Mouse (Mus musculus) embryonic facial prominence, embryonic 10.5 days (tissue): ENCODE results near the gene Ttc25. TPM values are rescaled to one million over a fixed set of nuclear protein-coding genes. Genes with fewer than 3 reads are reported as not detected.

Experiments
- DNase-seq: peaks from one replicate; pipeline ENCODE4 v3.0.0-alpha.2; 2017; ENCODE audit warnings: low spot score
- H3K27ac ChIP-seq: fragments of 300-500 bp; sonication (generic); replicated peaks from 2 replicates; pipeline ENCODE4 v1.5.1; 2016; ENCODE audit warnings: mild to moderate bottlenecking
- H3K27me3 ChIP-seq: fragments of 300-500 bp; sonication (generic); replicated peaks from 2 replicates; pipeline ENCODE4 v1.6.1; 2016; ENCODE audit warnings: low read depth, mild to moderate bottlenecking; ENCODE audit not compliant: poor library complexity, severe bottlenecking
- H3K36me3 ChIP-seq: fragments of 300-500 bp; sonication (generic); replicated peaks from 2 replicates; pipeline ENCODE4 v1.6.1; 2016; ENCODE audit warnings: mild to moderate bottlenecking, moderate library complexity
- H3K4me1 ChIP-seq: fragments of 300-500 bp; sonication (generic); 2 replicates; pipeline ENCODE4 v1.6.1; 2016
- H3K4me3 ChIP-seq: fragments of 300-500 bp; sonication (generic); 2 replicates; pipeline ENCODE4 v1.5.1; 2016; ENCODE audit warnings: mild to moderate bottlenecking, moderate library complexity
- H3K9me3 ChIP-seq: fragments of 300-500 bp; sonication (generic); 2 replicates; pipeline ENCODE4 v1.6.1; 2016; ENCODE audit warnings: mild to moderate bottlenecking
- WGBS: fragments of 180-500 bp; shearing (Covaris S2); methylation state at CpG from one replicate; pipeline ENCODE4 v1.1.7; 2016; 5-methylcytosine and 5-hydroxymethylcytosine counted together
- polyA plus RNA-seq: library from polyadenylated mRNA; unstranded; fragments of >200 nt; fragmentation: Nextera tagmentation; extraction: Ambion mirVana; gene quantifications from 2 replicates; pipeline ENCODE4 v1.2.1, GENCODE M21; 2016

Gene Ttc25
- polyA plus RNA-seq = 1.4 and 1.7 TPM in 2 replicates

DNA sequence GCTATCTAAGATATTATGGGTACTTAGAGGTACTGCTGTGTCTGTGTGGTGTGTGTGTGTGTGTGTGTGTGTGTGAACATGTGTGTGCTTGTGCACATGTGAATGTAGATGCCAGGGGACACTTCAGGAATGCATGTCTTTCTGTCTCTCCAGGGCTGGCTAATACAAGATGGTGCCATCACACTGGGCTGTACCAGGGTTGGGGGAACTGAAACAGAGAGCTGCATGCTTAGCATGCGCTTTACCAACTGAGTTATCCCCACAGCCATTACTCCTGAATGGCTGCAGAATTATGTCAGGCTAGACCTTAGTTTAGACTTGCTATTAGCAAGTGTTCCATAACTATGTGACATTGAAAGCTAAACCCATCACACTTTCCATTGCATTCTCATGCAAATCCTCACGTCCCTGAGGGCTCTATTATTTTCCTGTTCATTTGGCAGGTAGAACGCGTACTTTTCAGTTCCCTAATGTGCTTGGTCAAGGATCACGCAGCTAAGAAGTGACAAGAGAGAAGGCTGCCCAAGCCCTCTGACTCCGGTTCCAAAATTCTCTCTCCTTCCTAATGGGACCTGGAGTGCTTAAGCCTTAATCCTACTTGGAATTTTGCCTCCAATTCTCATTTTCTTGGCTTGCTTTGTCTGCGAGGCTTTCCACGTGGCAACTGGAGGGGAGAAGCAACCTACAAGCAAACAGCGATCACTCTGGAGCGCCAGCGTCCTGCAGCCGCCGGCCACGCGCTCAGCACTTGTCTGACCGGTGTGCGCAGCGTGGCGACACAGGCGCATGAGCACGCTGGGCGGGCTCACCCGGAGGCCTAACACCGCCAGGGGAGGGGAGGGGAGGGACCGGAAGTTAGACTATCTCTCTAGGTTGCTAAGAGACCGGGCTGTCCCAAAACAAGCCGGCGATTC is at the start of gene Ttc25:
Gene Ttc25, plus strand, starts transcription at position 776 of the 914 bp plus-strand sequence.
- peaks cover 18% of the 10 kb centered on the region for H3K4me1 ChIP-seq
- no peaks in the 10 kb centered on the region for H3K9me3 ChIP-seq
- no peaks in the 10 kb centered on the region for H3K36me3 ChIP-seq
- H3K27me3 ChIP-seq = no peaks in the 10 kb centered on the region
- DNase-seq = peak; percentile 95
- H3K4me3 ChIP-seq = peak within 1 kb of the TSS; percentile 58
- peak within 1 kb of the TSS; percentile 86 for H3K27ac ChIP-seq
- 4% methylated on average over 28 of the region's 28 CpGs for WGBS

DNA sequence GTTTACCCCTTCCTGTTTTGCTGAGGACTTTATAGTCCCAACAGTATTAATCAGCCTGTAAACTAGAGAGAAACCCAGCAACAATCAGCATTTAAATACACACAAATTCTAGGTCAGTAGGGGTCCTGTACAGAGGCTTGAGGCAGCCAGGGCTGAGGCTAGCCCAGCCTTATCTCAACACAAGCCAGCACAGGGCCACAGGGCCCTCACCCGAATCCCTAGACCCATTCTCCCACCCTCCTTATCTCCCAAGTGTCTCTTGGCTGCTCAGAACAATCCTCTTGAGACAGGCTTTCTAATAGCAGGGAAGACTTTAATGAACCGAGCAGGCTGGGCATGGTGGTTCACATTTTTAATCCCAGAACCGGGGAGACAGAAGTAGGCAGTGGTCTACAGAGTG is 45.2 kb upstream of the Ttc25 start:
- H3K4me3 ChIP-seq = no peak overlapping the region
- WGBS = 87% methylated on average over 3 of the region's 3 CpGs
- H3K9me3 ChIP-seq = no peaks in the 10 kb centered on the region
- H3K27ac ChIP-seq = no peak overlapping the region
- H3K36me3 ChIP-seq = peaks cover 100% of the 10 kb centered on the region
- no peaks in the 10 kb centered on the region for H3K27me3 ChIP-seq
- DNase-seq = no peak
- H3K4me1 ChIP-seq = peaks cover 4% of the 10 kb centered on the region; the same call in 1 of the 2 replicates

DNA sequence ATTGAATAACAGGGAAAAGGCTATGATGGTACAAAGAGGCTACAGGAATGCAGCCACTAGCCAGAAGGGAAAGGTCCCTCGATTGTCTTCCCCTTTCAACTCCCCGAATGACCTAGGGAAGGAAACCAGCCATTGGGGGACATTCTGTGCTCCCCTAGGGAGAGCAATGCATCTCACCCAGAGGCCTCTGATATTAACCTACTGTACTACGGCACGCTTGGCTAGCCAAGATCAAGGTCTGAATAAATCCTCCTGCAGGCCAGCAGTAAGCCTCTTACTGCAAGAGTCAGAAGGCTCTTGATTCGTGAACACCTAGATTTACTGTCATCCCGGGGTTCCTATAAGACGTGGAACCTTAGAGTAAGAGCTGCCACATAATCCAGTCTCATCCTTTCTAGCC is 44.8 kb upstream of the Ttc25 start:
- H3K27me3 ChIP-seq = no peaks in the 10 kb centered on the region
- H3K36me3 ChIP-seq = peaks cover 100% of the 10 kb centered on the region
- no peak for DNase-seq
- H3K9me3 ChIP-seq = no peaks in the 10 kb centered on the region
- 86% methylated on average over 7 of the region's 7 CpGs for WGBS
- peaks cover 4% of the 10 kb centered on the region; the same call in 1 of the 2 replicates for H3K4me1 ChIP-seq
- H3K4me3 ChIP-seq = no peak overlapping the region
- H3K27ac ChIP-seq = no peak overlapping the region

DNA sequence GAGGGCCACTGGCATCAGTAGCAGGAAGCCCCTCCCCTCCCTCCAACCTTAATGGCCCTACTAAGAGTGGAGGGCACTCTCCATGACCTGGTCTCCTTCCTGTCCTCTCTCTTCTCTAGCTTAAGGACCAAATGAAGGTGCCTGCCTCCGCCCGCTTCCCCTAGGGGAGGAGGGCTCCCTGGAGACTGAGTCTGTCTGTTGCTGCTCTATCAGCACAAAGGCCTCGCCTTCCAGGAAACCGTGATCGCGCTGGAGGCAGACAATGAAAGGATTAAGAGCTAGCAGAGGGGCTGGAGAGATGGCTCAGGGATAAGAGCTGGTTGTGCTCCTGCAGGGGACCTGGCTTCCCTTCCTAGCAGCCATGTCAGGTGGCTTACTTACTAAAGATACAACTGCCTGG is 44.1 kb upstream of the Ttc25 start:
- 33% methylated on average over 6 of the region's 6 CpGs for WGBS
- H3K36me3 ChIP-seq = peaks cover 100% of the 10 kb centered on the region

DNA sequence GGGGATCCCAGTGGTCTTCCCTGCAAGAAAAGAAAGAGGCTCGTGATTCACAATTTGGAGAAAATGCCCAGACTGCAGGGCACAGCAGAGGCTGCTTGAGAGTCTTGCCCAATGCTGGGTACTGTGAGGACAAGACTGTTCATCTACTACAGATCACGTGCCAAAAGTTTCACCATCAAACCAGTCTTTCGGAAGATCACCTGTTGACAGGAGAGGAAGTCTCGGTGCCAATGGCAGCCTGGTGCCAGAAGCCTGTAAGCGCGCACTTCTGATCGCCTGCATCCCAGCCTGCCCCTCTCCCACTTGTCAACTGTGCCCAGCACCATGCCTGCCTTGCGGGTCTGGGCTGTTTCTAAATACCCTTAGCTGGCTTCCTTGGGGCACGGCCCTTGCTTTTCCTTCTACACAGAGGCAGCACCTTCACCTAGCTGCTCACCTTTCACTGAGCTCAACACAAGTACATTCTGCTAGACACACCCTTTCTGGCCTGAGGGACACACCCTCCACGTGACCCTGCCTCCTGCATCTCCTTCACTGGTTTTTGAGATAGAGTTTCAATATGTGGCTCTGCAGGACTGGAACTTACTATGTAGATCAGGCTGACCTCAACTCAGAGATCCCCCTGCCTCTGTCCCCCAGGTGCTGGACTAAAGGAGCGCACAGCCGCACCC is 40.3 kb upstream of the Ttc25 start:
- DNase-seq = no peak
- peaks cover 100% of the 10 kb centered on the region for H3K36me3 ChIP-seq
- no peaks in the 10 kb centered on the region for H3K9me3 ChIP-seq
- H3K4me1 ChIP-seq = peaks cover 4% of the 10 kb centered on the region; the same call in 1 of the 2 replicates
- no peak overlapping the region for H3K27ac ChIP-seq
- no peaks in the 10 kb centered on the region for H3K27me3 ChIP-seq
- 92% methylated on average over 12 of the region's 12 CpGs for WGBS
- no peak overlapping the region for H3K4me3 ChIP-seq

More for the DNA sequence above, 44.1 kb upstream of the Ttc25 start:
- Histone ChIP-seq H3K27me3 (no peaks in the 10 kb centered on the region), H3K4me3 (no peak overlapping the region), H3K9me3 (no peaks in the 10 kb centered on the region), H3K4me1 (peaks cover 4% of the 10 kb centered on the region; the same call in 1 of the 2 replicates), H3K27ac (no peak overlapping the region)
- no peak for DNase-seq

DNA sequence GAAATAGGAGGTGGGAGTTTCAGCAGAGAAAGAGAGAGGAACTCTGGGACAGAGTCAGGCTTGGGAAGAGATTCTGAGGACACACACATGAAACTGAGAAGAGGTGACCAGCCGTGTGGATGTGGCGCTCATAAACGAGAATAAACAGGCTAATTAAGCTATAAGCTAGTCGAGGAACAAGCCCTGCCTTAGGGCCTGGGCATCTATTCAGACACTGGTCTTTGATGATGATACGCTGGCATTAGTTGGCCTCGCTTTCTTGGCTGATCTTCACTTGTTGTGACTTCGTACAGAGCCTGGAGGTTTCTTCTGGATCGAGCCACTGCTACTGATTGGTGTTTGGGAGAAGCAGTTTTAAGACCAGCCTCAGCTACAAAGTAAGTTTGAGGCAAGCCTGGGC is 39.4 kb upstream of the Ttc25 start:
- Histone ChIP-seq H3K4me1 (peaks cover 4% of the 10 kb centered on the region; the same call in 1 of the 2 replicates), H3K4me3 (no peak overlapping the region), H3K9me3 (no peaks in the 10 kb centered on the region), H3K27me3 (no peaks in the 10 kb centered on the region), H3K27ac (no peak overlapping the region), H3K36me3 (peaks cover 100% of the 10 kb centered on the region)
- DNase-seq = no peak
- WGBS = 96% methylated on average over 8 of the region's 8 CpGs

DNA sequence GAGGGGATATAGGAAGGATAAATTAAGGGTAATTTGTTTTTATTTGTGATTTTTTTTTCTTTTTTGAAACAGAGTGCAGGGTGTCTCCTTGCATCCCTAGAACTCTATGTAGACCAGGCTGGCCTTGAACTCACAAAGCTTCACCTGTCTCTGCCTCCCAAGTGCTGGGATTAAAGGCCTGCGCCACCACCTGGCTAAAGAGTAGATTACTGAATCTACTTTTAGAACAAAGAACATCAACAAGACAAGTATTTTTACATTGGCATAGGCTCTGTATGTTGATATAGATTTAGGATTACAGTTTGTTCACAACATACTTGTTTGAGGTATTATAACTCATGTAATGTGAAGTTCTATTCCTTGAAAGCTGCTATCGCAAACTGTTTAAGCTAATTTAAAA is 34.9 kb upstream of the Ttc25 start:
- Histone ChIP-seq H3K4me3 (no peak overlapping the region), H3K9me3 (no peaks in the 10 kb centered on the region), H3K27me3 (no peaks in the 10 kb centered on the region), H3K27ac (no peak overlapping the region), H3K4me1 (no peaks in the 10 kb centered on the region), H3K36me3 (peaks cover 100% of the 10 kb centered on the region)
- 94% methylated on average over 2 of the region's 2 CpGs for WGBS
- no peak for DNase-seq

DNA sequence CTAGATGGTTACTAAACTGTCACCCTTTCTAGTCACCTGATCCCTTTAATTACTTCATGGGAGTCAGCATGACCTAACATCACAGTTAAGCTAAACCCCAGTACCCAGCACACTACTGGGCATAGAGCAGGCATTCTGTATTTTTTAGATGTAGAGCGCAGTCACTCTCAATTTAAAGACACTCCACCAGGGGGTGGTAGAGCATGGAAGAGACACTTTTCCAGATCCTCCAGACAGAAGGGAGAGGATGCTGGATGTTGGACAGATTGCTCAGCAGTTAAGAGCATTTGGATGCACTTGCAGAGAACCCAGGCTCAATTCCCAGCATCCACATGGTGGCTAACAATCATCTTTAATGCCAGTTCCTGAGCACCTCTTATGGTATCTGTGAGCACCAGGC is 33.0 kb upstream of the Ttc25 start:
- no peaks in the 10 kb centered on the region for H3K27me3 ChIP-seq
- 89% methylated on average over 1 of the region's 1 CpGs for WGBS
- no peaks in the 10 kb centered on the region for H3K4me1 ChIP-seq
- H3K9me3 ChIP-seq = no peaks in the 10 kb centered on the region
- no peak overlapping the region for H3K27ac ChIP-seq
- H3K36me3 ChIP-seq = peaks cover 100% of the 10 kb centered on the region
- H3K4me3 ChIP-seq = no peak overlapping the region
- DNase-seq = no peak

DNA sequence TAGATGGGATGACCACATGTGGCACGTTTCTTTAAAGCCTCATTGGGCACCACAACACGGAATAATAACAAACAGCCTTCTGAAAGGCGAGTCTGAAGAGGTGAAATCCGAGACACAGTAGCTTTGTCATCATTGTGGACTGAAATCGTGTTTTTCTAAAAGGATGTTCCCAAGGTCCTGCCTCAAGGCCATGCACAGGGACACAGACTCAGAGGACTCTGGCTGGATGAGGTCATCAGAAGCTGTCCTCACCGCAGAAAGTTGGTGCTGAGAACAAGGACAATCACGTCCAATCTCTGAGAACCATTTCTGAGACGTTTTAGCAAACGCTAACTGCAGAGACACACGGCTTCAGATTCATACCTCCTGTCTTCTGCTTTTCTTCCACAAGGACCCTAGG is 31.7 kb upstream of the Ttc25 start:
- H3K36me3 ChIP-seq = peaks cover 100% of the 10 kb centered on the region

DNA sequence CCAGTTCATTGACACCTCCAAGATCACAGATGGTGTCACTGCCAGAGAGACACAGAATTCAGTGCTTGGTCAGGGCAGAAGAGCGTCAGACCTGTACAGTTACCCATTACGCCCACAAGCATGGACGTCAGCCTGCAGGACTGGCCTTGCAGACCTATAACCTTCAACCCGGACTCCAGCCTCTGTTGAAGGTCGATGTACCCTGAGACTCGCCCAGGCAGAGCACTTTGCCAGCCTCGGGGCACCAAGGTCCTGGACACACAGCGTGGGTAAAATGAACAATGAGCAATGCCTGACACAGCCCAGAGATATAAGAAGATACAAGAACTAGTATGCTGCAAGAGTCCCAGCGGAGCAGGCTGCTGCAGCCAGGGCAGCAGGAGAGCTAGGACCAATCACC is 30.3 kb upstream of the Ttc25 start:
- Histone ChIP-seq H3K4me1 (no peaks in the 10 kb centered on the region), H3K4me3 (no peak overlapping the region), H3K9me3 (no peaks in the 10 kb centered on the region), H3K36me3 (peaks cover 100% of the 10 kb centered on the region), H3K27ac (no peak overlapping the region), H3K27me3 (no peaks in the 10 kb centered on the region)
- WGBS = 94% methylated on average over 9 of the region's 9 CpGs
- DNase-seq = no peak

More for the DNA sequence above, 31.7 kb upstream of the Ttc25 start:
- no peaks in the 10 kb centered on the region for H3K27me3 ChIP-seq
- H3K4me1 ChIP-seq = no peaks in the 10 kb centered on the region
- H3K9me3 ChIP-seq = no peaks in the 10 kb centered on the region
- H3K27ac ChIP-seq = no peak overlapping the region
- no peak overlapping the region for H3K4me3 ChIP-seq
- WGBS = 85% methylated on average over 10 of the region's 10 CpGs
- no peak for DNase-seq

DNA sequence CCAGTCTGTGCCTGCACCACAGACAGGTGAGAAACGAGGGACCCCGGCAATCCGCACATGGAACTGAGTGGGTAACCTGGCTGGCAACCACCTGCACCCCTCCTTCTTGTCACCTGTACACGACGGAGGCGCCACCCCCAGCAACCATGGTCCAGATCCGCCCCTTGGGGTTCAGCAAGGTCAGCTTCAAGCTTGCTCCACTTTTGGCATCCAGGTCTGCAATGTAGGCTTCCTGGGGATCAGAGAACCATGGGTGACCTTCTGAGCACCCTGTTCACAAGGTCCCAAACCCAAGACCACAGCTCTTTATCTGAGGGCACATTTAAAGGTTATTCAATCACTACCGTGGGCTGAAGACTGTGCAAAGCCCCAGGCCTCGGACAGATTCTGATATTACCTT is 29.6 kb upstream of the Ttc25 start:
- no peak overlapping the region for H3K27ac ChIP-seq
- H3K27me3 ChIP-seq = no peaks in the 10 kb centered on the region
- H3K4me1 ChIP-seq = no peaks in the 10 kb centered on the region
- WGBS = 93% methylated on average over 9 of the region's 9 CpGs
- peaks cover 100% of the 10 kb centered on the region for H3K36me3 ChIP-seq
- no peak for DNase-seq
- H3K9me3 ChIP-seq = no peaks in the 10 kb centered on the region
- H3K4me3 ChIP-seq = no peak overlapping the region

DNA sequence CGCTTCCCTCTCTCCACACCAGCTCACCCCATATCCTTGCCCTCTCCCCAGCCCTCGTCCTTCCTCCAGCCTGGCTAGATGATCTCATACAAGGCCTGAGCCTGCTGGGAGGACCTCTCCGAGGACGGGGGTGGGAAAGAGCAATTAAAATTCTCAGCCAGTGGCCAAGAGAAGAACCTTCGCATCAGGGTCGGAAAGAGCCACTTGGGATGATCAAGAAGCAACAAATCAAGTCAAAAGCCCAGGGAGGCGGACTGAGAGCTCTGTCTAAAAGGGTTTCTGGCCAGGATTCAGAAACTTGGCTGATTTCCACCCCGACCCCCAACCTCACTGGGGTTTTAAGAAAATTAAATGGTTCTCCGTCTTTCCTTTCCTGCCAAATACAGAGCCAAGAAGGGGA is 29.1 kb upstream of the Ttc25 start:
- H3K4me1 ChIP-seq = no peaks in the 10 kb centered on the region
- WGBS = 84% methylated on average over 9 of the region's 9 CpGs
- no peak for DNase-seq
- no peak overlapping the region for H3K27ac ChIP-seq
- peaks cover 100% of the 10 kb centered on the region for H3K36me3 ChIP-seq
- no peaks in the 10 kb centered on the region for H3K9me3 ChIP-seq
- no peaks in the 10 kb centered on the region for H3K27me3 ChIP-seq
- no peak overlapping the region for H3K4me3 ChIP-seq

DNA sequence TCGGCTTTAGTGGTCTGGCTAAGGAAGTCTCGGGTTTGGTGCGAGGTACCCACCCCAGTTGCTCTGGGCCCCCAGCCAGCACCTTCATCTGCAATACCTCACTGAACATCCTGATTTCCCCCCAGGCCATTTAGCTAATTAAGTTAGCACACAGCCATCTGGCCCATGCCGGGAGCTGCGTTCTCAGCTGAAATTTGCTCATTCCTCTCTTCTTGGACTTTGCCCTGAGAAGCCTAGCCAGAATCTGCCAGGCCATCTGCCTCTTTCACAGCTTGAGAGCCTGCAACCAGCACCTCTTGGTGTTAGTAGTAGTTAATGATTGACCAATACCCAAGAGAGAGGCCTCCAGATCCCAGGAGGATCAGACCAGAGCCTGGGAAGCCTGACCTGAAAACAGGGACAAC is 27.2 kb upstream of the Ttc25 start:
- H3K4me1 ChIP-seq = no peaks in the 10 kb centered on the region
- WGBS = 79% methylated on average over 5 of the region's 5 CpGs
- no peak for DNase-seq
- no peak overlapping the region for H3K4me3 ChIP-seq
- no peaks in the 10 kb centered on the region for H3K9me3 ChIP-seq
- no peak overlapping the region for H3K27ac ChIP-seq
- H3K36me3 ChIP-seq = peaks cover 100% of the 10 kb centered on the region
- H3K27me3 ChIP-seq = no peaks in the 10 kb centered on the region
